Mouse (Mus musculus) cerebellum, adult 2 months (tissue): ENCODE results near the gene Tmem104.
A peak's percentile ranks its signal among the peaks of the same experiment; 100 is the strongest.

Experiments
- CTCF ChIP-seq: fragments of 200-500 bp; IDR thresholded peaks from 2 replicates; pipeline ENCODE4 v1.5.1; 2011; ENCODE audit warnings: low read depth, mild to moderate bottlenecking, control low read depth, low read length, moderate library complexity, borderline replicate concordance; ENCODE audit not compliant: insufficient read depth
- POLR2A ChIP-seq: fragments of 200-500 bp; IDR thresholded peaks from 2 replicates; pipeline ENCODE4 v1.6.1; 2011; ENCODE audit warnings: low read length, control low read depth, borderline replicate concordance; ENCODE audit not compliant: insufficient read depth

DNA sequence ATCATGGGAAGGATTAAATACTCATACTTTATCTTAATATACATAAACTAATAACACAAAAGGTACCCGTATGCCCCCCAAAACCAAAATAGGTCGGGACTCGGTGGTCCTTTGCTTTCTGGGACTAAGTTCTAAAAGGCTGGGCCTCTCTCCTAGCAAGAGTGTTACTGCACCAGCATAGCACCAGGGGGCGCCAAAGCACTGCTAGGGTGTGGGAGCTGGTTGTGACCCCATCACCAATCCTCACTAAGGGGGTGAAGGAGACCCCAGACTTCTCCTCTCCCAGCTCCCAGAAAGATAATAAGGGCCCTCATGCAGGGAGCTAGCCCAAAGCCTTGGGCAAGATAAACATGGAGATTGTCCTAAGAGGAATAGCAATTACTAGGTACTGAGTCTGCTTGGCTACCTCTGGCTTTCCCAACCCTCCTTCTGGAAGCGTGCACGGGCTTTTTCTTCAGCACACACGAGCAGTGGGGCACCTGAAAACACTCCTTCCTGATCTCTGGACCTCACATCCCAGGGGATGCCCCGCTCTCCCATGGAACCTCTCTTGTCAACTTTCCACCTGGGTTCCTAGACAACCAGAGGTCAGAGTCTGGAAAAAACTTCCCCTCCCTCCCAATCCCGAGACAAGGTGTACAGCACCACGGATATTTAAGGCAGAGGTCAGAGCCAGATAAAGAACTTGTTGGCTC, 26.3 kb upstream of the Tmem104 start:
- TF ChIP-seq CTCF (peak; percentile 89), POLR2A (no peak)
